10 mouse cellular contexts compared by ENCODE assay signal in genomic region chr16:33891099-33891498, GRCm38 (mm10).
A peak's percentile ranks its signal among the peaks of the same experiment; 100 is the strongest.
DNase-seq lines count a peak whose midpoint lies in the region; ATAC-seq and TF ChIP-seq lines count a peak whose summit lies in the region.
"Had no signal": no experiment of that assay in that cellular context is flagged by ENCODE, and none has a peak within 500 bp of the region (broad histone marks: within the 10 kb centered on the region; RNA-seq: fewer than 3 reads in every experiment).

No protein-coding gene starts in this region.

- peaks cover 28 to 34% of the 10 kb centered on the region in 2 experiments for H3K4me1 ChIP-seq in heart, embryonic 14.5 days (ENCODE audit: control insufficient read depth in 2 of 2, insufficient read depth in 2 of 2, low read length in 2 of 2)
- H3K4me1 ChIP-seq in intestine, embryonic 14.5 days (replicated peaks; ENCODE audit: control insufficient read depth, insufficient read depth, low read length): peaks cover 44% of the 10 kb centered on the region
- H3K4me1 ChIP-seq in liver, embryonic 15.5 days (replicated peaks): peaks cover 52% of the 10 kb centered on the region
- H3K4me1 ChIP-seq in midbrain, postnatal 0 days (ENCODE audit: insufficient read depth, low read length): no peaks in the 10 kb centered on the region

- ATAC-seq in heart, embryonic 14.5 days (ENCODE audit: insufficient number of reproducible peaks, insufficient read depth, low FRiP score, low read depth): no peak
- no peak for ATAC-seq in intestine, embryonic 14.5 days (replicated peaks; ENCODE audit: low FRiP score, low TSS enrichment, low read depth)
- peak; percentile 17; the same call in 1 of the 2 replicates for ATAC-seq in liver, embryonic 15.5 days (ENCODE audit: insufficient read depth)
- no peak for ATAC-seq in midbrain, postnatal 0 days (ENCODE audit: low FRiP score)

- 77% methylated on average over 8 of the region's 8 CpGs for WGBS in heart, embryonic 14.5 days
- 57% methylated on average over 8 of the region's 8 CpGs for WGBS in intestine, embryonic 14.5 days
- WGBS in liver, embryonic 15.5 days (ENCODE audit: insufficient replicate concordance): 68% methylated on average over 8 of the region's 8 CpGs
- WGBS in midbrain, postnatal 0 days: 65% methylated on average over 8 of the region's 8 CpGs

- peak overlapping the region; percentile 44 for H3K9ac ChIP-seq in heart, embryonic 14.5 days (ENCODE audit: low read length)
- H3K9ac ChIP-seq in intestine, embryonic 14.5 days (ENCODE audit: low read length): no peak overlapping the region
- no peak overlapping the region for H3K9ac ChIP-seq in liver, embryonic 15.5 days
- no peak overlapping the region for H3K9ac ChIP-seq in midbrain, postnatal 0 days (replicated peaks; ENCODE audit: low read length, poor library complexity, severe bottlenecking)

- 0 out of 2 replicates have a peak, but pooled peaks cover 4% of the 10 kb centered on the region for H3K36me3 ChIP-seq in heart, embryonic 14.5 days (ENCODE audit: control insufficient read depth, insufficient read depth, low read length)
- H3K36me3 ChIP-seq in intestine, embryonic 14.5 days (ENCODE audit: control insufficient read depth, insufficient read depth, low read length): no peaks in the 10 kb centered on the region
- H3K36me3 ChIP-seq in liver, embryonic 15.5 days (replicated peaks): no peaks in the 10 kb centered on the region
- H3K36me3 ChIP-seq in midbrain, postnatal 0 days (ENCODE audit: insufficient read depth, low read length): no peaks in the 10 kb centered on the region

- peak overlapping the region; percentile 62 for H3K4me2 ChIP-seq in heart, embryonic 14.5 days (ENCODE audit: low read length)
- H3K4me2 ChIP-seq in intestine, embryonic 14.5 days (ENCODE audit: low read length): peak overlapping the region; percentile 40; the same call in 1 of the 2 replicates
- no peak overlapping the region for H3K4me2 ChIP-seq in liver, embryonic 15.5 days
- no peak overlapping the region for H3K4me2 ChIP-seq in midbrain, postnatal 0 days (ENCODE audit: low read depth, low read length, poor library complexity, severe bottlenecking)

- no peaks in the 10 kb centered on the region for H3K27me3 ChIP-seq in heart, embryonic 14.5 days (ENCODE audit: control insufficient read depth, insufficient read depth, low read length)
- H3K27me3 ChIP-seq in intestine, embryonic 14.5 days (replicated peaks; ENCODE audit: control insufficient read depth, insufficient read depth, low read length): no peaks in the 10 kb centered on the region
- no peaks in the 10 kb centered on the region for H3K27me3 ChIP-seq in liver, embryonic 15.5 days
- no peaks in the 10 kb centered on the region for H3K27me3 ChIP-seq in midbrain, postnatal 0 days (ENCODE audit: insufficient read depth, low read length)

- no peak overlapping the region for H3K4me3 ChIP-seq in heart, embryonic 14.5 days (ENCODE audit: control insufficient read depth in 1 of 2, insufficient read depth in 1 of 2, low read depth in 1 of 2, low read length in 2 of 2)
- no peak overlapping the region for H3K4me3 ChIP-seq in intestine, embryonic 14.5 days (ENCODE audit: low read depth, low read length)
- H3K4me3 ChIP-seq in liver, embryonic 15.5 days (replicated peaks): no peak overlapping the region
- no peak overlapping the region for H3K4me3 ChIP-seq in midbrain, postnatal 0 days (ENCODE audit: low read depth, low read length)

- intact Hi-C loops in heart, postnatal 14 days (cut with DNase I): loop anchor here (5.0 kb wide), 1 partner anchor 59 kb away; no protein-coding TSS in a partner anchor

- H3K27ac ChIP-seq in heart, embryonic 14.5 days (replicated peaks in 1 of 2; ENCODE audit: control insufficient read depth in 1 of 2, insufficient read depth in 1 of 2, low read depth in 2 of 2, low read length in 2 of 2): peak overlapping the region; percentile 88 to 89
- H3K27ac ChIP-seq in intestine, embryonic 14.5 days (ENCODE audit: low read depth): peak overlapping the region; percentile 69
- 0 out of 2 replicates have a peak overlapping the region, but pooled peaks have one; percentile 38 for H3K27ac ChIP-seq in liver, embryonic 15.5 days (replicated peaks)
- H3K27ac ChIP-seq in midbrain, postnatal 0 days (ENCODE audit: low read depth, low read length): no peak overlapping the region

- no peak for DNase-seq in heart, postnatal 14 days
- DNase-seq in adrenal gland, adult 2 months: peak; percentile 88
- DNase-seq in intestine, embryonic 14.5 days (ENCODE audit: low spot score): no peak
- DNase-seq in right cerebral cortex, postnatal 36 days (ENCODE audit: low spot score in 2 of 2): no peak
- no peak for DNase-seq in layer of hippocampus, postnatal 10 days (ENCODE audit: low spot score in 2 of 2)
- no peak for DNase-seq in midbrain, postnatal 0 days (ENCODE audit: low spot score)
- DNase-seq: cerebellum, postnatal 10 days; retina, postnatal 1 day had no signal

- TF ChIP-seq CTCF in midbrain, postnatal 0 days (IDR thresholded peaks at IDR 0.05): no peak

- H3K9me3 ChIP-seq in heart, embryonic 14.5 days (ENCODE audit: control insufficient read depth, low read length): no peaks in the 10 kb centered on the region
- H3K9me3 ChIP-seq in intestine, embryonic 14.5 days (ENCODE audit: control insufficient read depth, low read length): no peaks in the 10 kb centered on the region
- no peaks in the 10 kb centered on the region for H3K9me3 ChIP-seq in liver, embryonic 15.5 days (replicated peaks)
- no peaks in the 10 kb centered on the region for H3K9me3 ChIP-seq in midbrain, postnatal 0 days (ENCODE audit: low read length)

Comparison
In these comparisons a context has a peak if more than half of its experiments do, and no peak if none do; other contexts are left out.
1. H3K4me2 ChIP-seq: peak in heart, embryonic 14.5 days (single experiment) and intestine, embryonic 14.5 days (single experiment); none in liver, embryonic 15.5 days (single experiment) and midbrain, postnatal 0 days (single experiment).